Mouse (Mus musculus): ENCODE data around the gene Pde6h.

GRCm38 (mm10) chr6:136967466-136967865 lies 43.8 kb downstream of the Pde6h start:
- TF ChIP-seq MYOD1 (IDR thresholded peaks at IDR 0.05; ENCODE audit: control insufficient read depth in 1 of 3, insufficient read length in 2 of 3, low read depth in 2 of 3) (no peak), POLR2A (IDR thresholded peaks at IDR 0.05; ENCODE audit: insufficient read length, low read depth) (no peak), E2F4 (IDR thresholded peaks at IDR 0.05; ENCODE audit: insufficient read depth) (no peak)
